Mouse (Mus musculus): Measurements from ENCODE around the gene Vmn1r175. TPM values are rescaled to one million over a fixed set of nuclear protein-coding genes. Genes with fewer than 3 reads are reported as not detected.
"Not testable (repeated sequence)": the region's sequence is repeated elsewhere in the genome, so short reads cannot be mapped to it uniquely, and the experiment has no call there.

Gene Vmn1r175
- polyA plus RNA-seq (2014; fragmentation: Nextera tagmentation; extraction: Ambion mirVana), result not detected in 2 replicates

DNA sequence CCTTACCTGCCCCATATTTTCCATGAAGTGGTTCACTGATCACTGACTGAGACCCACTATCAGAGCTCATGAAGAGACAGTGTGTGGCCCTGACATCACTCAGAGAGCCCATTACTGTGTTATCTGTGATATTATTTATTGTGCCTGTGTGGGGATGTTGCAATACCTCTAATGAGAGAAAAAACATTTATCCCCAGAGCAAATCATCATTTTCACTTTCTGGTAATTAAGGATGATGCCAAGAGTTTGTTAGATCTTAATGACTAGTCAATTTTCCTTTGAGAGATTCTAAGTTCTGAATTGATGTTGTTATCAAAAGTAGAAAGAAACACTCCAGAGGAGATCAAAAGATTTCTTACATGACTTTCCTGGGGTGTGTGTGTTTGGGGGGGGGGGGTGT lies at the start of gene Vmn1r175:
Gene Vmn1r175, minus strand, starts transcription at position 101 of the 400 bp plus-strand sequence.
- H3K4me3 ChIP-seq (ENCODE audit: low read depth, low read length); H3K27ac ChIP-seq (ENCODE audit: low read depth, low read length); ATAC-seq (ENCODE audit: low FRiP score); H3K9me3 ChIP-seq (ENCODE audit: control insufficient read depth, low read length); H3K4me1 ChIP-seq (ENCODE audit: control insufficient read depth, insufficient read depth, low read length); H3K4me2 ChIP-seq; H3K36me3 ChIP-seq (ENCODE audit: control insufficient read depth, insufficient read depth, low read length); H3K9ac ChIP-seq (ENCODE audit: low read length); H3K27me3 ChIP-seq (ENCODE audit: control insufficient read depth, insufficient read depth, low read length); DNase-seq (ENCODE audit: low spot score, missing footprints): not testable (repeated sequence)

DNA sequence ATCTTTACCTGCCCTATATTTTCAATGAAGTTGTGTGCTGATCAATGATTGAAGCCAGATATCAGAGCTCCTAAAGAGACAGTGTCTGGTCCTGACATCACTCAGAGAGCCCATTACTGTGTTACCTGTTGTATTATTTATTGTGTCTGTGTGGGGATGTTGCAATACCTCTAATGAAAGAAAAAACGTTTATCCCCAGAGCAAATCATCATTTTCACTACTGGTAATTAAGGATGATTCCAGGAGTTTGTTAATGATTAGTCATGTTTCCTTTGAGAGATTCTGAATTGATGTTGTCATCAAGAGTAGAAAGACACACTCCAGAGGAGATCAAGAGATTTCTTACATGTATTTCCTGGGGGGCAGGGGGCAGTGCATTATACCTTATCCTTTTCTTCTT lies 26.8 kb upstream of the Vmn1r175 start, which contains the start of gene Vmn1r176:
Gene Vmn1r176, minus strand, starts transcription at position 101 of the 400 bp plus-strand sequence.
- not testable (repeated sequence) for H3K9ac ChIP-seq (ENCODE audit: low read length); DNase-seq (ENCODE audit: low spot score, missing footprints); H3K27me3 ChIP-seq (ENCODE audit: control insufficient read depth, insufficient read depth, low read length); H3K4me2 ChIP-seq; H3K4me3 ChIP-seq (ENCODE audit: low read depth, low read length); H3K36me3 ChIP-seq (ENCODE audit: control insufficient read depth, insufficient read depth, low read length); H3K27ac ChIP-seq (ENCODE audit: low read depth, low read length); H3K4me1 ChIP-seq (ENCODE audit: control insufficient read depth, insufficient read depth, low read length); ATAC-seq (ENCODE audit: low FRiP score); H3K9me3 ChIP-seq (ENCODE audit: control insufficient read depth, low read length)
- WGBS, result no CpG with 5 or more reads among the region's 1 CpGs

DNA sequence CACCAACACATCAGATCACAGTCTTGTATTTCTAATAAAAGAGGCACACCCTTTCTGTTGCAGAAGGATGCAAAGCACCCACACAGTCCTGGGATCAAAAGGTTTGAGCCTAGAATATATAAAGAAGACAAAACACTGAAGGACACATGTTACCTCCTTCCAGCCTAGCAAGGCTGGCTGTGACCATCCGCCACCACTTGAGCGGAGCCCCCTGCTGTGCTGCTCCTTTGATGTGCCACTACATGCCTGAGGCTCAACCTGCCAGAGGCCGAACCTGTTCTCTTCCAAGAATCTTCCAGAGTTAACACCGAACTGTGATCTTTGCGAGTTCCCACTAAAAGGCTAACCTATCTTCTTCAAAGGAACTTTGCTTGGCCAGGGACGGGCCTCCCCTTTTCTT lies 25.9 kb downstream of the Vmn1r175 start:
- Histone ChIP-seq H3K36me3 (ENCODE audit: control insufficient read depth, insufficient read depth, low read length) (no peaks in the 10 kb centered on the region), H3K9ac (ENCODE audit: low read length) (no peak overlapping the region), H3K9me3 (ENCODE audit: control insufficient read depth, low read length) (peaks cover 37% of the 10 kb centered on the region), H3K4me3 (ENCODE audit: low read depth, low read length) (no peak overlapping the region), H3K4me2 (no peak overlapping the region), H3K4me1 (ENCODE audit: control insufficient read depth, insufficient read depth, low read length) (no peaks in the 10 kb centered on the region), H3K27ac (ENCODE audit: low read depth, low read length) (no peak overlapping the region), H3K27me3 (ENCODE audit: control insufficient read depth, insufficient read depth, low read length) (no peaks in the 10 kb centered on the region)
- ATAC-seq (ENCODE audit: low FRiP score), result no peak
- DNase-seq (ENCODE audit: low spot score, missing footprints), result no peak
- WGBS, result 71% methylated on average over 6 of the region's 6 CpGs

Other genes starting within 250 kb of the Vmn1r175 start
- not detected in 2 replicates for gene Vmn1r169, start 235.1 kb downstream of the Vmn1r175 start, polyA plus RNA-seq (2014; fragmentation: Nextera tagmentation; extraction: Ambion mirVana)
- not detected in 2 replicates for gene Vmn1r170, start 204.5 kb downstream of the Vmn1r175 start, polyA plus RNA-seq (2014; fragmentation: Nextera tagmentation; extraction: Ambion mirVana)
- gene Vmn1r171, start 179.9 kb downstream of the Vmn1r175 start, polyA plus RNA-seq (2014; fragmentation: Nextera tagmentation; extraction: Ambion mirVana), result not detected in 2 replicates
- not detected in 2 replicates for gene Vmn1r172, start 152.3 kb downstream of the Vmn1r175 start, polyA plus RNA-seq (2014; fragmentation: Nextera tagmentation; extraction: Ambion mirVana)
- gene Vmn1r173, start 109.9 kb downstream of the Vmn1r175 start, polyA plus RNA-seq (2014; fragmentation: Nextera tagmentation; extraction: Ambion mirVana), result not detected in 2 replicates
- gene Vmn1r174, start 58.4 kb downstream of the Vmn1r175 start, polyA plus RNA-seq (2014; fragmentation: Nextera tagmentation; extraction: Ambion mirVana), result not detected in 2 replicates
- gene Vmn1r176, start 26.7 kb upstream of the Vmn1r175 start, polyA plus RNA-seq (2014; fragmentation: Nextera tagmentation; extraction: Ambion mirVana), result not detected in 2 replicates
- not detected in 2 replicates for gene Vmn1r177, start 55.8 kb upstream of the Vmn1r175 start, polyA plus RNA-seq (2014; fragmentation: Nextera tagmentation; extraction: Ambion mirVana)
- not detected in 2 replicates for gene Vmn1r178, start 81.4 kb upstream of the Vmn1r175 start, polyA plus RNA-seq (2014; fragmentation: Nextera tagmentation; extraction: Ambion mirVana)
- gene Vmn1r179, start 116.3 kb upstream of the Vmn1r175 start, polyA plus RNA-seq (2014; fragmentation: Nextera tagmentation; extraction: Ambion mirVana), result not detected in 2 replicates
- gene Vmn1r180, start 140.0 kb upstream of the Vmn1r175 start, polyA plus RNA-seq (2014; fragmentation: Nextera tagmentation; extraction: Ambion mirVana), result not detected in 2 replicates
- not detected in 2 replicates for gene Vmn1r181, start 164.0 kb upstream of the Vmn1r175 start, polyA plus RNA-seq (2014; fragmentation: Nextera tagmentation; extraction: Ambion mirVana)
- gene V1rd19, start 191.0 kb upstream of the Vmn1r175 start, polyA plus RNA-seq (2014; fragmentation: Nextera tagmentation; extraction: Ambion mirVana), result not detected in 2 replicates
- not detected in 2 replicates for gene Vmn1r183, start 242.6 kb upstream of the Vmn1r175 start, polyA plus RNA-seq (2014; fragmentation: Nextera tagmentation; extraction: Ambion mirVana)

Data from midbrain, embryonic 11.5 days (tissue).